Mouse (Mus musculus) hindbrain, postnatal 0 days (tissue): ENCODE measurements around the gene Rph3a. TPM values are rescaled to one million over a fixed set of nuclear protein-coding genes. Genes with fewer than 3 reads are reported as not detected.

Experiments used
- ATAC-seq: fragments of 200-750 bp; cut with Nextera tagmentation; 2 replicates; pipeline ENCODE4 v1.8.0; 2017; ENCODE audit warnings: mild to moderate bottlenecking, moderate TSS enrichment, moderate library complexity
- DNase-seq: peaks from one replicate; pipeline ENCODE4 v3.0.0-alpha.2; 2015; ENCODE audit warnings: low spot score
- H3K27ac ChIP-seq: fragments of 300-500 bp; sonication (generic); 2 replicates; pipeline ENCODE4 v1.5.1; 2014; ENCODE audit warnings: mild to moderate bottlenecking
- H3K27me3 ChIP-seq: fragments of 300-500 bp; sonication (generic); 2 replicates; pipeline ENCODE4 v1.6.1; 2014; ENCODE audit warnings: low read length, mixed read lengths; ENCODE audit not compliant: insufficient read depth
- H3K36me3 ChIP-seq: fragments of 300-500 bp; sonication (generic); 2 replicates; pipeline ENCODE4 v1.6.1; 2014; ENCODE audit warnings: low read length, mixed read lengths; ENCODE audit not compliant: insufficient read depth
- H3K4me1 ChIP-seq: fragments of 300-500 bp; sonication (generic); 2 replicates; pipeline ENCODE4 v1.6.1; 2014; ENCODE audit warnings: antibody characterized with exemption, low read length, mixed read lengths; ENCODE audit not compliant: insufficient read depth
- H3K4me2 ChIP-seq: fragments of 300-500 bp; sonication (generic); 2 replicates; pipeline ENCODE4 v1.6.1; 2014; ENCODE audit warnings: low read depth, mild to moderate bottlenecking, low read length, moderate library complexity, mixed read lengths
- H3K4me3 ChIP-seq: fragments of 300-500 bp; sonication (generic); 2 replicates; pipeline ENCODE4 v1.5.1; 2014; ENCODE audit warnings: low read length
- H3K9ac ChIP-seq: fragments of 300-500 bp; sonication (generic); replicated peaks from 2 replicates; pipeline ENCODE4 v1.6.1; 2014; ENCODE audit warnings: mild to moderate bottlenecking, low read length, moderate library complexity, mixed read lengths
- H3K9me3 ChIP-seq: fragments of 300-500 bp; sonication (generic); 2 replicates; pipeline ENCODE4 v1.6.1; 2016; ENCODE audit warnings: low read length, mixed read lengths
- CTCF ChIP-seq: IDR thresholded peaks from 2 replicates; pipeline ENCODE4 v1.5.1; 2016; ENCODE audit warnings: antibody characterized with exemption, control low read depth, low read depth
- WGBS: fragments of 180-500 bp; shearing (Covaris S2); extraction: QIAGEN DNeasy Blood & Tissue Kit; methylation state at CpG from one replicate; pipeline ENCODE4 v1.1.7; 2014; 5-methylcytosine and 5-hydroxymethylcytosine counted together
- polyA plus RNA-seq: library from polyadenylated mRNA; unstranded; fragments of >200 nt; fragmentation: Nextera tagmentation; extraction: Ambion mirVana; gene quantifications from 2 replicates; pipeline ENCODE4 v1.2.1, GENCODE M21; 2015
- total RNA-seq: library from RNA; depleted of rRNA; stranded (reverse); fragments of >200 nt; gene quantifications from 2 replicates; pipeline ENCODE4 v1.2.3, GENCODE M21; 2014

Gene Rph3a
- total and polyA plus RNA-seq, 2 experiments from 2014 or later = 39.4 to 44.3 TPM

DNA sequence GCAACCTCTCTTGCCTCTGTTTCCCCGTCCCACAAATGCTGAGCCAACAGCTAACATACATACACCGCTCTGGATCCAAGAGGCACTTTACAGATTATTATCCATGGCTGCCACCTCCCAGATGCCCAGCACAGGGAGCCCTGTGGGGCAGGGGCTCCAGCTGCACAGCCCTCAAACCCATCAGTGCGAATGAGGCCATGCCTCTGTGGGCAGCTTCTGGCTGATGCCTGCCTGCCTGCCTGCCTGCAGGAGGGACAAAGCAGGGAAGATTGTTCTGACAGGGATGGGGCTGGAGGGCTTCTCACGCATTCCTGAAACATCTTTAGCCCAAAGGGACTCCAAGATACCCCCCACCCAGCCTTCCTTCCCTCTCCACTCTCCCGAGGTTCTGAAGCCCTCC, 7.8 kb upstream of the Rph3a start:
- Histone ChIP-seq H3K36me3 (no peaks in the 10 kb centered on the region), H3K4me1 (no peaks in the 10 kb centered on the region), H3K9ac (no peak overlapping the region), H3K4me3 (no peak overlapping the region), H3K27me3 (no peaks in the 10 kb centered on the region), H3K4me2 (no peak overlapping the region), H3K9me3 (no peaks in the 10 kb centered on the region), H3K27ac (no peak overlapping the region)
- ATAC-seq (no peak), DNase-seq (no peak)
- WGBS = 60% methylated on average over 5 of the region's 5 CpGs
- no peak for TF ChIP-seq CTCF

GRCm38 (mm10) chr5:121016405-121016804, 6.5 kb upstream of the Rph3a start:
- no peaks in the 10 kb centered on the region for H3K9me3 ChIP-seq
- no peak for DNase-seq
- WGBS = 38% methylated on average over 12 of the region's 12 CpGs

DNA sequence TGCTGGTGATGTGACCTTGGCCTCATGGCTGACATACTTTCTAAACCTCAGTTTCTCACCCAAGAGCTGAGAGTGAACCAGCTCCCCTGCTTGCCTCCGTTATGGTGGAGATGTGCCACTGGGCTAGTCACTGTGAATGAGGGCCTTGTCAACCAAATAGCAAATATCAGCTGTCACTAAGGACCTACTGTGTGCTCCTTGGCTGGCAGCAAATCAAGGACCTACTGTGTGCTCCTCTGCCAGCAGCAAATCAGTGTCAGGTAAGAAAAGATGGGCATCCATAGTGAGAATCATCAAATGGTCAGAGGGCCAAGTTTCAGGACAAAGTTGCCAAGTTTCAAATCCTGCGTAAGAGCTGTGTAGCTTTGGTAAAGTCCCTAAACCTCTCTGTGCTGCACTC, 4.6 kb upstream of the Rph3a start:
- Histone ChIP-seq H3K36me3 (no peaks in the 10 kb centered on the region), H3K27me3 (no peaks in the 10 kb centered on the region), H3K9ac (no peak overlapping the region), H3K9me3 (no peaks in the 10 kb centered on the region), H3K27ac (no peak overlapping the region), H3K4me2 (no peak overlapping the region), H3K4me1 (no peaks in the 10 kb centered on the region), H3K4me3 (no peak overlapping the region)
- WGBS = 76% methylated on average over 2 of the region's 2 CpGs
- no peak for DNase-seq
- no peak for TF ChIP-seq CTCF
- ATAC-seq = no peak

More at GRCm38 (mm10) chr5:121016405-121016804, 6.5 kb upstream of the Rph3a start:
- no peak overlapping the region for H3K4me3 ChIP-seq
- no peak overlapping the region for H3K27ac ChIP-seq
- ATAC-seq = no peak
- H3K4me2 ChIP-seq = no peak overlapping the region
- no peaks in the 10 kb centered on the region for H3K4me1 ChIP-seq
- no peaks in the 10 kb centered on the region for H3K36me3 ChIP-seq
- no peaks in the 10 kb centered on the region for H3K27me3 ChIP-seq
- no peak for TF ChIP-seq CTCF
- H3K9ac ChIP-seq = no peak overlapping the region

GRCm38 (mm10) chr5:121011962-121012361, 2.1 kb upstream of the Rph3a start:
- no peak for TF ChIP-seq CTCF
- Histone ChIP-seq H3K36me3 (no peaks in the 10 kb centered on the region), H3K9ac (no peak overlapping the region), H3K4me3 (no peak overlapping the region), H3K9me3 (no peaks in the 10 kb centered on the region), H3K27me3 (no peaks in the 10 kb centered on the region), H3K4me1 (peaks cover 13% of the 10 kb centered on the region), H3K27ac (no peak overlapping the region), H3K4me2 (no peak overlapping the region)
- DNase-seq (no peak), ATAC-seq (no peak)
- 16% methylated on average over 2 of the region's 2 CpGs for WGBS

DNA sequence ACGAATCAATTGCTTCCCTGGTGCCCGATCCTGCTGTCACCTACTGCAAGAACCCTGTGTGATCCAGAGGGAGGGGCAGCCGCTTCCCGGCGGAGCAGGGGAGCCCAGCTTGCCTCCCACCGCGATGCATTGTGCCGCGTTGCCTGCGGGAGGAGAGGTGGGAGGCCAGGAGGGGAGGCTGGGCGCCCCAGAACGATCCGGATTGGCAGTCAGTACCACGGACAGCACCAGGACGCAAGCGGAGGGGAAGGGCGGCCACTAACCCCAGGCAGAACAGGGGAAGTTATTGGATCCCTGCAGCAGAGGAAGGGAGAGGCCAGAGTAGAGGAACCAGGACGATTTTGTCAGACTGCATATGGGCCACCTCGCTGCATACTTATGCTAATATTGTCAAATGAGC, 486 bp downstream of the Rph3a start:
- H3K27me3 ChIP-seq = no peaks in the 10 kb centered on the region
- peaks cover 18% of the 10 kb centered on the region for H3K4me1 ChIP-seq
- DNase-seq = peak; percentile 74
- H3K9ac ChIP-seq = peak overlapping the region; percentile 47
- no peaks in the 10 kb centered on the region for H3K9me3 ChIP-seq
- H3K36me3 ChIP-seq = no peaks in the 10 kb centered on the region
- peak; percentile 9; the same call in 1 of the 2 replicates for TF ChIP-seq CTCF
- peak overlapping the region; percentile 58 for H3K4me2 ChIP-seq
- peak overlapping the region; percentile 72 for H3K27ac ChIP-seq
- peak overlapping the region; percentile 38 for H3K4me3 ChIP-seq
- peak; percentile 52; the same call in 1 of the 2 replicates for ATAC-seq
- WGBS = under 1% methylated on average over 19 of the region's 19 CpGs

DNA sequence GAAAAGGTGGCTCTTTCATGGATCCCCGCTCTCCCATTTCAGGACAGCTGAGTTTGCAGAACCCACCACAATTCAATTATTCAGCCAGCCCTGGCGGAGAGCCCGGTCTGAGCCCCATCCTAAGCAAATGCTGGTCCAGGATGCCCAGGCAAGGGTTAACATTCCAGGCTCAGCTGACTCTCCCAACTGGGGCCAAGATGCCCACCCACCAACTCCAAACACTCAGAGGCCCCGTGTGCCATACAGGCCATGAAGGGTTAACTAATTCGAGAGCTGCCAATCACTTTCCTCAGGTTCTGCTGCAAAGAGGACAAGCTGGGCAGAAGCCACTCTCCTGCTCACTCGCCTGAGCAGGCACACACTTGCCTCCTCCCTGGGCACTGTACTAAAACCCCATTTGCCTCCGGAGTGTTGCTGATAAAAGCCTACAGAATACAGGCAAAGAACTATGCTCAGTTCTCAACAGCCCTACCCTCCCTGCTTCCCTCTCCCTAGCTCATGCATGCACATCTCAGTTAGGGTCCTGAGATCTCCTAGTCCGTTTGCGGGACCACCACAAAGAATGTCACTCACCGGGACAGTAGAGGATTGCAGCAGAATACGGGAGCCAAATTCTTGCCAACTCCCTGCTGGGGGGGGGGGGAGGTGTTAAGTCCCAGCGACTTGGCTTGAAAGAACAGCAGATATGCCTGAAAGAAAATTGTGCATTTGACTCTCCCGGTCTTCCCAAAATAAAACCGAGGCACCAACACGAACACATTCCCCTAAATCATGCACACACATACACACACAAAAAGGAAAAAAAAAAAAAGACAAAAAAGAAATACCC, 1.3 kb downstream of the Rph3a start:
- H3K9me3 ChIP-seq = no peaks in the 10 kb centered on the region
- ATAC-seq (peak; percentile 25; the same call in 1 of the 2 replicates), DNase-seq (peak; percentile 76)
- H3K36me3 ChIP-seq = no peaks in the 10 kb centered on the region
- peak overlapping the region; percentile 47; the same call in 1 of the 2 replicates for H3K9ac ChIP-seq
- peaks cover 18% of the 10 kb centered on the region for H3K4me1 ChIP-seq
- H3K27me3 ChIP-seq = no peaks in the 10 kb centered on the region
- TF ChIP-seq CTCF = no peak
- H3K4me3 ChIP-seq = peak overlapping the region; percentile 38
- 4% methylated on average over 15 of the region's 15 CpGs for WGBS
- peak overlapping the region; percentile 58 for H3K4me2 ChIP-seq
- H3K27ac ChIP-seq = peak overlapping the region; percentile 72

GRCm38 (mm10) chr5:121007563-121007962, 2.3 kb downstream of the Rph3a start:
- H3K27me3 ChIP-seq = no peaks in the 10 kb centered on the region
- no peak overlapping the region for H3K27ac ChIP-seq
- no peak for ATAC-seq
- H3K9me3 ChIP-seq = no peaks in the 10 kb centered on the region
- H3K36me3 ChIP-seq = no peaks in the 10 kb centered on the region
- no peak for DNase-seq
- peak overlapping the region; percentile 47; the same call in 1 of the 2 replicates for H3K9ac ChIP-seq
- H3K4me2 ChIP-seq = peak overlapping the region; percentile 58
- H3K4me3 ChIP-seq = peak overlapping the region; percentile 38
- no peak for TF ChIP-seq CTCF
- H3K4me1 ChIP-seq = peaks cover 18% of the 10 kb centered on the region
- WGBS = 76% methylated on average over 3 of the region's 3 CpGs
